Mouse (Mus musculus) neutrophil, adult 83 days (primary cell): ENCODE measurements around the gene Fam120a. TPM values are rescaled to one million over a fixed set of nuclear protein-coding genes. Genes with fewer than 3 reads are reported as not detected.

Source experiments
- total RNA-seq, 2 experiments: library from RNA; stranded (reverse); gene quantifications; one replicate each; pipeline ENCODE4 v1.2.4; 2023

Gene Fam120a
- 100 to 1,000 TPM; 100 to 102 TPM for total RNA-seq

GRCm38 (mm10) chr13:48967956-48968749 lies at the start of gene Fam120a:
Gene Fam120a, minus strand, starts transcription at chr13:48968017.

GRCm38 (mm10) chr13:48870771-48871731 lies 96.8 kb downstream of the Fam120a start, which contains the start of gene Phf2:
Gene Phf2, minus strand, starts transcription at chr13:48871119.

Other genes starting within 250 kb of the Fam120a start
- gene Phf2, start 96.9 kb downstream of the Fam120a start, total RNA-seq = 10 to 100 TPM; 29.8 to 29.9 TPM
- gene Wnk2, start 180.0 kb upstream of the Fam120a start, total RNA-seq = under 1 TPM; 0.15 to 0.33 TPM
- gene Ninj1, start 219.5 kb upstream of the Fam120a start, total RNA-seq = 10 to 100 TPM; 81.9 to 93.3 TPM
- 100 to 1,000 TPM; 132 to 146 TPM for gene Card19, start 248.0 kb upstream of the Fam120a start, total RNA-seq